Mouse (Mus musculus) cerebellum, adult 11 months (tissue): ENCODE results near the gene Zfp566.
"Not testable (repeated sequence)": the region's sequence is repeated elsewhere in the genome, so short reads cannot be mapped to it uniquely, and the experiment has no call there.

Experiments used
- DNase-seq: peaks from one replicate; pipeline ENCODE4 v3.0.0; 2022

Gene Zfp566

GRCm38 (mm10) chr7:30090092-30090969 lies at the start of gene Zfp566, which contains the start of gene Gm26920:
Gene Zfp566 (minus strand): TSS chr7:30090527.
Gene Gm26920 (minus strand): TSS chr7:30090410.
- peak; percentile 96 for DNase-seq

DNA sequence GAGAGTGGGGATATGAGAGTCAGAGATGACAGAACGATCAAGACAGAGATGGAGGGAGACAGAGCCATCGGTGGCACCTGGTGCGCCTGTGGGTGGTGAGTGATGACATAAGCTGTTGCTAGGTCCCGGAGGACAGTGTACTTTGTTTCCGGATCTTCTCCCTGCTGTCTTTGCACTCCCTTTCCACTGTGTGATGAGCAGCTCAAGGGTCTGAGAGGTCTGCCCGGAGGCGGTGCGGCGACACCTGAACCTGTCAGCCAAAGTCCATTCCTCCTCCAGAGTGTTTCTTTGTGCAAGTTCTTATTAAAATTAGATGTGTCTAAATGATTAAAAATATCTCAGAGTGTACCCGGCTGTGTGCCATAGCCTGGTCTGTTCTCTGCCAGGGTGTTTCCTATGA lies 46.5 kb upstream of the Zfp566 start:
- DNase-seq = no peak

DNA sequence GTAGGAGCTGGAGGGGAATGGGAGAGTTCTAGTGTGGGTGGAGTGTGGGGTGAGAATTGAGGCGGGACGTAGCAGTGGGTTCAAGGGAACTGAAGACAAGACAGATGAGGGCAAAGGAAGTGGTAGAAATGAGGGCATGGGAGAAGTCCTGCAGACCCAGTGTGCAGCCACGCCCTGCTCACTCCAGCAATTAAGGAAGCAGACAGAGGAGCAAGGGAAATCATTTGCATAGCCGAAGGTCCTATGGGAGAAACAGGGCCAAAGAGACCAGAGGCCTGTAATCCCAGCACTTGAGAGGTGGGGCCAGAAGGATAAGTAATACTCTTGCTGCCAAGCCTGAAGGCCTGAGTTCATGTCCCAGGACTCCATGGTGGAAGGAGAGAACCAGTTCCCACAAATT lies 42.1 kb upstream of the Zfp566 start:
- DNase-seq = no peak

DNA sequence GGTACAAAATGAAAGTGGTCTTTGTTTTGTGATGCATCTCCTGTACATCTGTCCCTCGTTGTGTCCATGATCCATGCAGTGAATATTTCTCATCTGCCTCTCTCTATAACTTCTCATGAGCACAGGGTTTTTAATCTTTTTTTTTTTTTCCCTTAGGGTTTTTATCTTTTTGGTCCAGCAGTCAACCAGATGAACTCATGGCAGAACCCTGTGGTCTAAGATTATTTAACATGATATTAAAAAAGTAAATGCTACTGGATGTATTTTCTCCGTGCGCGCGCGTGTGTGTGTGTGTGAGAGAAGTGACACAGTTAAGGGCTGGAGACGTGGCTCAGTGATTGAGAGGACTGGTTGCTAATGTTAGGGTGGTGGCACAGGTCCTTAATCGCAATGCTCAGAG lies 39.6 kb upstream of the Zfp566 start:
- no peak for DNase-seq

DNA sequence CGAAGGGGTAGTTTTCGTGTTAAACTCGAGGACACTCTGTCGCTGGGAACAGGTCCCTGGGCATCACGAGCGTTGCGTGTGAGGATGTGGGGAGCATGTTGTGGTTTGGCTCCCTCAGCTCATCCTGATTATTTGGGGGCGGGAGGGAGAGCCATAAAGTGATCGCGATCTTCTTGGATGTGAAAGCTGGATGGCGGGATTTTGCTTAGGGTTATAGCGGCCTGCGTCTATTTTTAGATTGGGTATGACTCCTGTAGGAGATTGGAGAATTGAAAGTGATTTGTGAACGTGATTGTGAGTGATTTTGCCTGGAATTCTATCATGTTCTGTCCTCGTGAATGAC lies 31.8 kb upstream of the Zfp566 start:
- DNase-seq = no peak

DNA sequence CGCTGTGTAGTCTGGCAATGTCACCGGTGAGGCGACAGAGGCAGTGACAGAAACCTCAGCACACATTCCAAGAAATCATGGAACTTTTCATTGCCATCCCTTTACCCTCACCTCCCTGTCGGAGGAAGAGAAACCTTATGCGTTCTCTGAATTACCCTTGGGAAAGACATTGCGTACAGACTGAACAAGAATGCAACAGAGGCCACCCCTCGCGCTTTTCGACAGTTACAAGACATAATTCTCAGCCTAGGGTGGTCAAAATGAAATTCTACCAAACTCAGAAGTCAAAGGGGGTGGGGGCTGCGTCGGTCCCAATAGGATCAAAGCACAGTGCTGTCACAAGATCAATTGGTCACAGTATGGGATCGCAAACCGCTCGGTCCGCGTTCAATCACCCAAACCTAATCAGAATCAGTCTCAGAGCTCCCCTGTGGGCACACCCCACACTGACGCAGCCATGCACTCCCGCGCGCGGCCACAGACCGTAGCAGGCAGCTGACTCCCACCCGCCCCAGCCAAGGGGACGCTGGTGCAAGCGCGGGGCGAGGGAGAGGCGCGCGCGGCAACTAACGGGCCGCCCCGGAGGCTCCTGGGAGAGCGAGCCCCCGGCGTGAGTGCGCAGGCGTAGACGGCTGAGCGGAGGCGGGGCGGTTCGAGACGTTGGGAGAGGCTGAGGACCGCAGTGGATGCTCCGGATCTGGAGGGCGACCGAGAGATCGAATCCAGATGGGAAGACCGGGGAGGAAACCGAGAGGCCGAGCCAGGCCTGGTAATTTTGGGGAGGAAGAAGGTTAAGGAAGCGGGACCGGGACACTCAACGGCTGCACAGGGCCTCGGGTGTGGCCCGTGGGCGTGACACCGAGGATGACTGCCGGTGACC lies 31.2 kb upstream of the Zfp566 start, which contains the start of gene Zfp382:
Gene Zfp382, plus strand, starts transcription at position 635 of the 880 bp plus-strand sequence.
- peak; percentile 90 for DNase-seq

GRCm38 (mm10) chr7:30117935-30118334 lies 27.6 kb upstream of the Zfp566 start:
- not testable (repeated sequence) for DNase-seq

DNA sequence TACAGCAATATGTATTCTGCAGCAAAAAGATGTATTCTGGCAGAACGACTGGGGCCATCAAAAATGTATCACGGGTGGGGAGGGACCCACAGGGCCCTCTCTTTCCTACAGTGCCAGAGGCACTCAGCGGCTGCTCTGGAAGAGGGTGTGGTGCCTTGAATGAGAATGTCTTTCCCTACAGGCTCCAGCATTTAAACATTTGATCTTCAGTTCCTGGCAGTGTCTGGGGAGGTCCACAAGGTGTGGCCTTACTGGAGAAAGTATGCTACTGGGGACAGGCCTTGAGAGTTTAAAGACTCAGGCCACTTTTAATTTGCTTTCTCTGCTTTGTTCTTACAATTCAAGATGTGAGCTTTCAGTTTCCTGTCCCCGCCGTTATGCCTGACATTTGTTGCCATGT lies 25.7 kb upstream of the Zfp566 start:
- DNase-seq = no peak

DNA sequence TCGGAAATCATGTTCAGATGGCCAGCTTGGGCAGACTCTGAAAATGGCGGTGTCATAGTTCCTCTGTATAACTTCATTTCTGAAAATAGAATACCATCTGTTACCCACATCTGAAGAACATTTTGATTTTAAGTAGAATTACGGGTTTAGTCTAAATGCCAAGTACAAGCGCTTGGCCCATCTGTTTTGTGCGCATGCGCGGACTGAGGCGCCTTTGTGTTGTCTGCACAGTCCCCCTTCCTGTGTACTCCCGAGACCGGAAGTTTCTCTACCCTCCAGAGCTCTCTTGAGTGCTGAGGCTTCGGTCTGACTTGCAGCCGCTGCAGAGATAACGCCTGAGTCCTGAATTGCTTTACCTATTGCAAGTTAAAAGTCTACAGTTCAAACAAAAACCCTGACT lies 9.0 kb upstream of the Zfp566 start:
- DNase-seq = peak; percentile 68

GRCm38 (mm10) chr7:30095551-30096125 lies 5.3 kb upstream of the Zfp566 start:
- no peak for DNase-seq

GRCm38 (mm10) chr7:30094646-30095429 lies 4.5 kb upstream of the Zfp566 start, which contains the start of gene Zfp260:
Gene Zfp260 (plus strand): TSS chr7:30094777.
- DNase-seq = peak; percentile 81

DNA sequence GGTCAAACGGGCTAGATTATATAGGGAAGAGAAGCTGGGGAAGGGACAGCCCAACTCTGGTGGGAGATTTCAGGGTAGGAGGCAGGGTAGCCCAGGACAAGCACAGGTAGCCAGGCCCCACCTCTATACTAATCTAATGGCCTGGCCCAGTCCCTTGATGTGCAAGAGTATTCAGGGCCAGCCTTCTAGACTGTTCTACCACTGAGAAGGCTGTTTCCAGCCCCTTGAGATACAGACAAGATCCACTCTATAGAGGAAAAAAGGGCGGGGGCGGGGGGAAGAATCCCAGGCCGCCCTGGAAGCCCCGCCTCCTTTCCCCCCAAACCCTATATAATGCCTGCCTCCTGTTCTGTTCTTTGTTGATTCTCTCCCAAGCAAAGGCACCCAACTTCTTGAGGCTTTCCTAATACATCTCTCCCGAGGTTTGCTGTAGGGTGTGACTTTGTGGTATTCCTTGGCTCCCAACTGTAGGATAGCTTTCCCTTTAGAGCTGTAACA lies 3.6 kb upstream of the Zfp566 start:
- no peak for DNase-seq

GRCm38 (mm10) chr7:30092666-30093065 lies 2.3 kb upstream of the Zfp566 start:
- DNase-seq = no peak

DNA sequence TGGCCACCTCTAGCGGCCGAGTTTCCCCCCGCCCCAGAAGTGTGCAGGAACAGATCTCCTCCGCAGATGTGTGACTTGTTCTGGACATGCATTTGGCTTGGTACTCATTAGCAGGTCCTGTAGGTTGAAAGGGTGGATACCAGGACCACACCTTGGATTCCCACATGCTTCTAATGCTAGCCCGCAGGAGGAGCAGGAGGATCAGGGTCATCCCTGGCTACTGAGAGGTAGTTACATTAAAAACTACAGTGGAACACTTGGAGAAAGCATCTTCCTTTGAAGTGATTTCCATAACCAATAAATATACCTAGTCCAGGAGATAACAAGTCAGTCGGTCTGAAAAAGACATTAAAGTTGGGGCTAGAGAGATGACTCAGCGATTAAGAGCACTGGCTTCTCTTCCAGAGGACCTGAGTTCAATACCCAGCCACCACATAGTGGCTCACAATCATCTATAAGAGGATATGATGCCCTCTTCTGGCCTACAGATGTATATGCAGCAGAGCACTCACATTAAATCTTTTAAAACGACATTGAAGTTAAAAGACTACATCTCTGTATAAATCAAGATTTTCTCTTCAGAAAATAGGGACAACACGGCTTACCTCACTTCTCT lies 751 bp upstream of the Zfp566 start:
- DNase-seq = no peak

GRCm38 (mm10) chr7:30089405-30089804 lies 922 bp downstream of the Zfp566 start:
- no peak for DNase-seq

GRCm38 (mm10) chr7:30086524-30086923 lies 3.8 kb downstream of the Zfp566 start:
- no peak for DNase-seq

DNA sequence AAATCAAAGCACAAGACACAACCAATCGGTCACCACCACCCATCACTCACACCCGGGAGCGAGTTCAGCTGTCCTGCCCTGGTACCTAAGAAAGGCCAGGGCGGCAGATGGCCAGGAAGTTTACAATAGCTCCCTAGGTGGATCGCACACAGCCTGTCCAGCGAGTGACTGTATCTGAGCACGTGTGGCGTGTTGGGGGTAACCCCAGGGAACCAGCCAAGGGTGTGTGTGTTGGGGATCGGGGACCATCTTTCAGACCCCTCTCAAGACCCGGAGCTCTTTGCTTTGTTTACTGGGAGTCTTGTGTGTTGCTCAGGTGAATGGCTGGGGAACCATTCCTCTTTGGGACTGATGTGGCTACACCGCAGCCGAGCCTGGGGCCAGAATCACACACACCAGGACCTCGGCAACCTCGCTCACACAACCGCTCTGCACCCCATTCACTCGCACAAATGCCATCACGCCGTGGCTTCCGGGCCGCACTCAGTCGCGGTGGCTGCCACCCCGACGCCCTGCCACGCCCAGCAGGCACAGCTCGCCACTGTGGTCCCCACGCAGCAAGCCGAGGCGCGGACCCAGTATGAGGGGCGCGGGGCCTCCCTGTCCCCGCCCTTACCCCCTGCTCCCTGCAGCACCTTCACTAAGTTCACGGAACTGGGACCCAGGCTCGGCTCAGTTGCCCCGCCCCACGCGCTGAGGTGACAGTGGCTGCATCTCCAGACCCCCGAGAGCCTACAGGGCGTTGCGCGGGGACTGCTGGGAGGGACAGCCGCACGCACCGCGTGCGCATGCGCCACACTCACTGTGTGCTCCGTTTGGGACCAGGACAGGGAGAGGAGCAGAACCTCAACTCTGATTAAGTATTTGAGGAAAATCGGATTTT lies 17.9 kb downstream of the Zfp566 start, which contains the start of gene Zfp82:
Gene Zfp82, minus strand, starts transcription at position 755 of the 883 bp plus-strand sequence.
- peak; percentile 84 for DNase-seq

- DNase-seq = no peak
Observed at GRCm38 (mm10) chr7:30064622-30065021, 25.7 kb downstream of the Zfp566 start.

DNA sequence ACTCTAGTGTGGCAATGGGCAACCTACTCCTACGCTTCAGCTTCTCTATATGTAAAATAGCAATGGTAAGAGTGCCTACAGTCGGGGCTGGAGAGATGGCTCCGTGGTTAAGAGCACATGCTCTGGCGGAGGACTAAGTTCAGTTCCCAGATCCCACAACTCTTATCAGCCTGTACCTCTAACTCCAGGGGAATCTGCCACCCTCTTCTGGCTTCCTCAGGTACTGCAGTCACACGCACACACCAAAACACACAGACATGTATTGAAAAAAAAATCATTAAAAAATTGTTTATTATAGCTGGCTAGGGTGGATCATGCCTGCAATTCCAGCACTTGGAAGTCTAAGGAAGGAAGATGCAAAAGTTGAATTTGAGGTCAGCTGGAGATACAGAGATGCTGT lies 27.8 kb downstream of the Zfp566 start:
- DNase-seq = no peak

- DNase-seq = no peak
Observed at GRCm38 (mm10) chr7:30060341-30060740, 30.0 kb downstream of the Zfp566 start.

GRCm38 (mm10) chr7:30053591-30053990 lies 36.7 kb downstream of the Zfp566 start:
- DNase-seq = no peak
